Mouse (Mus musculus): ENCODE data around the gene Vmn1r175.
"Not testable (repeated sequence)": the region's sequence is repeated elsewhere in the genome, so short reads cannot be mapped to it uniquely, and the experiment has no call there.

The Vmn1r175 gene

GRCm38 (mm10) chr7:23810543-23810942, at the start of gene Vmn1r175:
Gene Vmn1r175, minus strand, starts transcription at chr7:23810643.
- DNase-seq: not testable (repeated sequence)

- not testable (repeated sequence) for DNase-seq
Measured at GRCm38 (mm10) chr7:23837272-23837671, 26.8 kb upstream of the Vmn1r175 start, which contains the start of gene Vmn1r176. Gene Vmn1r176, minus strand, starts transcription at chr7:23837372.

GRCm38 (mm10) chr7:23784526-23784925, 25.9 kb downstream of the Vmn1r175 start:
- DNase-seq: no peak

Data from embryo, embryonic 11 days (tissue).